Mouse (Mus musculus) heart, embryonic 13.5 days (tissue): ENCODE measurements at regions not wholly inside any gene's neighbourhood (a gene's known extent, or its start where the extent isn't known, plus 50 kb on each side); places are given as distances from the start of the nearest gene placed in this dataset.

ENCODE experiments used
- ATAC-seq: fragments of 200-750 bp; cut with Nextera tagmentation; 2 replicates; pipeline ENCODE4 v1.8.0; 2017; ENCODE audit warnings: moderate TSS enrichment; ENCODE audit not compliant: insufficient number of reproducible peaks, low FRiP score, low TSS enrichment; ENCODE audit errors: extremely low read depth
- H3K27ac ChIP-seq: fragments of 300-500 bp; sonication (generic); replicated peaks from 2 replicates; pipeline ENCODE4 v1.5.1; 2015; ENCODE audit warnings: moderate library complexity, mild to moderate bottlenecking, inconsistent platforms
- H3K27me3 ChIP-seq: fragments of 300-500 bp; sonication (generic); replicated peaks from 2 replicates; pipeline ENCODE4 v1.6.1; 2015; ENCODE audit warnings: mild to moderate bottlenecking, inconsistent platforms
- H3K36me3 ChIP-seq: fragments of 300-500 bp; sonication (generic); 2 replicates; pipeline ENCODE4 v1.6.1; 2015; ENCODE audit warnings: mild to moderate bottlenecking, inconsistent platforms
- H3K4me1 ChIP-seq: fragments of 300-500 bp; sonication (generic); 2 replicates; pipeline ENCODE4 v1.6.1; 2015; ENCODE audit warnings: inconsistent platforms
- H3K4me2 ChIP-seq: fragments of 300-500 bp; sonication (generic); 2 replicates; pipeline ENCODE4 v1.6.1; 2015; ENCODE audit warnings: inconsistent platforms, mild to moderate bottlenecking, moderate library complexity
- H3K4me3 ChIP-seq: fragments of 300-500 bp; sonication (generic); 2 replicates; pipeline ENCODE4 v1.5.1; 2015; ENCODE audit warnings: moderate library complexity, mild to moderate bottlenecking, inconsistent platforms
- H3K9ac ChIP-seq: fragments of 300-500 bp; sonication (generic); 2 replicates; pipeline ENCODE4 v1.6.1; 2015; ENCODE audit warnings: inconsistent platforms, mild to moderate bottlenecking, moderate library complexity
- H3K9me3 ChIP-seq: fragments of 300-500 bp; sonication (generic); 2 replicates; pipeline ENCODE4 v1.6.1; 2016; ENCODE audit warnings: inconsistent platforms
- WGBS: fragments of 180-500 bp; shearing (Covaris S2); methylation state at CpG from one replicate; pipeline ENCODE4 v1.1.7; 2015; ENCODE audit warnings: mixed read lengths; 5-methylcytosine and 5-hydroxymethylcytosine counted together

GRCm38 (mm10) chr12:118650483-118651160, 195.5 kb upstream of the Sp8 start:
- no peak for ATAC-seq
- H3K36me3 ChIP-seq, result no peaks in the 10 kb centered on the region
- no peak overlapping the region for H3K4me2 ChIP-seq
- H3K9me3 ChIP-seq, result no peaks in the 10 kb centered on the region
- no peaks in the 10 kb centered on the region for H3K27me3 ChIP-seq
- no peak overlapping the region for H3K9ac ChIP-seq
- H3K27ac ChIP-seq, result no peak overlapping the region
- WGBS, result 49% methylated on average over 4 of the region's 4 CpGs
- H3K4me3 ChIP-seq, result no peak overlapping the region
- H3K4me1 ChIP-seq, result peaks cover 4% of the 10 kb centered on the region; the same call in 1 of the 2 replicates

GRCm38 (mm10) chr12:118649323-118649973, 196.7 kb upstream of the Sp8 start:
- no peaks in the 10 kb centered on the region for H3K36me3 ChIP-seq
- no peak overlapping the region for H3K4me3 ChIP-seq
- H3K27me3 ChIP-seq, result no peaks in the 10 kb centered on the region
- WGBS, result 84% methylated on average over 3 of the region's 3 CpGs
- no peak overlapping the region for H3K27ac ChIP-seq
- no peak for ATAC-seq
- H3K4me1 ChIP-seq, result peaks cover 4% of the 10 kb centered on the region; the same call in 1 of the 2 replicates
- H3K9ac ChIP-seq, result no peak overlapping the region
- no peaks in the 10 kb centered on the region for H3K9me3 ChIP-seq
- no peak overlapping the region for H3K4me2 ChIP-seq

- H3K36me3 ChIP-seq, result no peaks in the 10 kb centered on the region
- H3K4me1 ChIP-seq, result peaks cover 4% of the 10 kb centered on the region; the same call in 1 of the 2 replicates
- no peak for ATAC-seq
- no peak overlapping the region for H3K9ac ChIP-seq
- no peaks in the 10 kb centered on the region for H3K27me3 ChIP-seq
- no peak overlapping the region for H3K27ac ChIP-seq
- H3K9me3 ChIP-seq, result no peaks in the 10 kb centered on the region
- no peak overlapping the region for H3K4me3 ChIP-seq
- H3K4me2 ChIP-seq, result no peak overlapping the region
These were observed 197.5 kb upstream of the Sp8 start for GRCm38 (mm10) chr12:118648673-118649072.

GRCm38 (mm10) chr12:118647270-118648042, 198.7 kb upstream of the Sp8 start:
- H3K4me2 ChIP-seq, result no peak overlapping the region
- no peaks in the 10 kb centered on the region for H3K36me3 ChIP-seq
- no peak for ATAC-seq
- no peak overlapping the region for H3K9ac ChIP-seq
- WGBS, result 75% methylated on average over 12 of the region's 12 CpGs
- peaks cover 4% of the 10 kb centered on the region; the same call in 1 of the 2 replicates for H3K4me1 ChIP-seq
- H3K9me3 ChIP-seq, result no peaks in the 10 kb centered on the region
- no peaks in the 10 kb centered on the region for H3K27me3 ChIP-seq
- no peak overlapping the region for H3K27ac ChIP-seq
- H3K4me3 ChIP-seq, result no peak overlapping the region

GRCm38 (mm10) chr12:118640925-118641324, 205.2 kb upstream of the Sp8 start:
- no peak for ATAC-seq
- Histone ChIP-seq H3K9me3 (no peaks in the 10 kb centered on the region), H3K4me3 (no peak overlapping the region), H3K27me3 (no peaks in the 10 kb centered on the region), H3K27ac (no peak overlapping the region), H3K4me1 (no peaks in the 10 kb centered on the region), H3K36me3 (no peaks in the 10 kb centered on the region), H3K9ac (no peak overlapping the region), H3K4me2 (no peak overlapping the region)
- WGBS, result 73% methylated on average over 3 of the region's 3 CpGs

- no peaks in the 10 kb centered on the region for H3K36me3 ChIP-seq
- 41% methylated on average over 4 of the region's 4 CpGs for WGBS
- H3K27me3 ChIP-seq, result no peaks in the 10 kb centered on the region
- no peak for ATAC-seq
- no peak overlapping the region for H3K4me3 ChIP-seq
- no peak overlapping the region for H3K4me2 ChIP-seq
- H3K9me3 ChIP-seq, result 0 out of 2 replicates have a peak, but pooled peaks cover 3% of the 10 kb centered on the region
- H3K4me1 ChIP-seq, result no peaks in the 10 kb centered on the region
- H3K27ac ChIP-seq, result no peak overlapping the region
- no peak overlapping the region for H3K9ac ChIP-seq
These were observed 208.9 kb upstream of the Sp8 start for GRCm38 (mm10) chr12:118637214-118637613.

GRCm38 (mm10) chr12:118635456-118635855, 210.7 kb upstream of the Sp8 start:
- ATAC-seq, result no peak
- H3K4me2 ChIP-seq, result no peak overlapping the region
- WGBS, result 57% methylated on average over 1 of the region's 1 CpGs
- H3K4me3 ChIP-seq, result no peak overlapping the region
- H3K4me1 ChIP-seq, result no peaks in the 10 kb centered on the region
- no peak overlapping the region for H3K27ac ChIP-seq
- no peaks in the 10 kb centered on the region for H3K27me3 ChIP-seq
- no peaks in the 10 kb centered on the region for H3K36me3 ChIP-seq
- 0 out of 2 replicates have a peak, but pooled peaks cover 4% of the 10 kb centered on the region for H3K9me3 ChIP-seq
- no peak overlapping the region for H3K9ac ChIP-seq

- 0 out of 2 replicates have a peak, but pooled peaks cover 4% of the 10 kb centered on the region for H3K9me3 ChIP-seq
- H3K36me3 ChIP-seq, result no peaks in the 10 kb centered on the region
- H3K4me3 ChIP-seq, result no peak overlapping the region
- no peak overlapping the region for H3K27ac ChIP-seq
- no peak overlapping the region for H3K4me2 ChIP-seq
- no peaks in the 10 kb centered on the region for H3K27me3 ChIP-seq
- 55% methylated on average over 1 of the region's 1 CpGs for WGBS
- H3K4me1 ChIP-seq, result no peaks in the 10 kb centered on the region
- ATAC-seq, result no peak
- H3K9ac ChIP-seq, result no peak overlapping the region
These were observed 215.8 kb upstream of the Sp8 start for GRCm38 (mm10) chr12:118630373-118630772.

- no peaks in the 10 kb centered on the region for H3K27me3 ChIP-seq
- no peaks in the 10 kb centered on the region for H3K9me3 ChIP-seq
- H3K4me2 ChIP-seq, result 0 out of 2 replicates have a peak overlapping the region, but pooled peaks have one; percentile 39
- H3K4me3 ChIP-seq, result no peak overlapping the region
- no peaks in the 10 kb centered on the region for H3K36me3 ChIP-seq
- WGBS, result 70% methylated on average over 1 of the region's 1 CpGs
- ATAC-seq, result no peak
- peaks cover 26% of the 10 kb centered on the region for H3K4me1 ChIP-seq
- H3K9ac ChIP-seq, result no peak overlapping the region
- peak overlapping the region; percentile 89; the same call in 1 of the 2 replicates for H3K27ac ChIP-seq
These were observed 224.2 kb upstream of the Sp8 start for GRCm38 (mm10) chr12:118621697-118622485.

GRCm38 (mm10) chr12:118620847-118621636, 225.1 kb upstream of the Sp8 start:
- Histone ChIP-seq H3K27me3 (no peaks in the 10 kb centered on the region), H3K27ac (peak overlapping the region; percentile 89), H3K4me1 (peaks cover 26% of the 10 kb centered on the region), H3K36me3 (no peaks in the 10 kb centered on the region), H3K9ac (no peak overlapping the region), H3K9me3 (no peaks in the 10 kb centered on the region), H3K4me3 (no peak overlapping the region), H3K4me2 (peak overlapping the region; percentile 39)
- 34% methylated on average over 5 of the region's 5 CpGs for WGBS
- ATAC-seq, result 0 out of 2 replicates have a peak, but pooled peaks have one; percentile 31
